Mouse (Mus musculus) neural tube, embryonic 15.5 days (tissue): ENCODE results near the gene 4930404H24Rik. TPM values are rescaled to one million over a fixed set of nuclear protein-coding genes. Genes with fewer than 3 reads are reported as not detected.

Source experiments
- ATAC-seq: fragments of 200-750 bp; cut with Nextera tagmentation; 2 replicates; pipeline ENCODE4 v1.8.0; 2017; ENCODE audit warnings: mild to moderate bottlenecking, moderate TSS enrichment, moderate library complexity; ENCODE audit not compliant: low FRiP score
- H3K27ac ChIP-seq: fragments of 300-500 bp; sonication (generic); replicated peaks from 2 replicates; pipeline ENCODE4 v1.5.1; 2015; ENCODE audit warnings: mild to moderate bottlenecking, inconsistent platforms
- H3K27me3 ChIP-seq: fragments of 300-500 bp; sonication (generic); replicated peaks from 2 replicates; pipeline ENCODE4 v1.6.1; 2015; ENCODE audit warnings: inconsistent platforms
- H3K36me3 ChIP-seq: fragments of 300-500 bp; sonication (generic); 2 replicates; pipeline ENCODE4 v1.6.1; 2015; ENCODE audit warnings: inconsistent platforms
- H3K4me1 ChIP-seq: fragments of 300-500 bp; sonication (generic); 2 replicates; pipeline ENCODE4 v1.6.1; 2015; ENCODE audit warnings: inconsistent platforms
- H3K4me2 ChIP-seq: fragments of 300-500 bp; sonication (generic); 2 replicates; pipeline ENCODE4 v1.6.1; 2015; ENCODE audit warnings: inconsistent platforms, mild to moderate bottlenecking, moderate library complexity
- H3K4me3 ChIP-seq: fragments of 300-500 bp; sonication (generic); replicated peaks from 2 replicates; pipeline ENCODE4 v1.5.1; 2015; ENCODE audit warnings: mild to moderate bottlenecking, inconsistent platforms
- H3K9ac ChIP-seq: fragments of 300-500 bp; sonication (generic); replicated peaks from 2 replicates; pipeline ENCODE4 v1.6.1; 2015; ENCODE audit warnings: mild to moderate bottlenecking, inconsistent platforms
- H3K9me3 ChIP-seq: fragments of 300-500 bp; sonication (generic); replicated peaks from 2 replicates; pipeline ENCODE4 v1.6.1; 2016; ENCODE audit warnings: inconsistent platforms
- WGBS: fragments of 180-500 bp; shearing (Covaris S2); methylation state at CpG from one replicate; pipeline ENCODE4 v1.1.7; 2015; ENCODE audit warnings: mixed read lengths; 5-methylcytosine and 5-hydroxymethylcytosine counted together
- polyA plus RNA-seq: library from polyadenylated mRNA; unstranded; fragments of >200 nt; fragmentation: Nextera tagmentation; extraction: Ambion mirVana; gene quantifications from 2 replicates; pipeline ENCODE4 v1.2.1, GENCODE M21; 2015

Gene 4930404H24Rik
- polyA plus RNA-seq, 1 experiment from 2014 or later = not detected

GRCm38 (mm10) chr2:153454841-153455506 lies 37.6 kb upstream of the 4930404H24Rik start:
- no peak overlapping the region for H3K27ac ChIP-seq
- no peaks in the 10 kb centered on the region for H3K27me3 ChIP-seq
- H3K4me2 ChIP-seq = no peak overlapping the region
- H3K36me3 ChIP-seq = no peaks in the 10 kb centered on the region
- no peaks in the 10 kb centered on the region for H3K9me3 ChIP-seq
- WGBS = 68% methylated on average over 9 of the region's 9 CpGs
- no peak overlapping the region for H3K9ac ChIP-seq
- H3K4me1 ChIP-seq = peaks cover 16% of the 10 kb centered on the region
- H3K4me3 ChIP-seq = no peak overlapping the region
- ATAC-seq = no peak

DNA sequence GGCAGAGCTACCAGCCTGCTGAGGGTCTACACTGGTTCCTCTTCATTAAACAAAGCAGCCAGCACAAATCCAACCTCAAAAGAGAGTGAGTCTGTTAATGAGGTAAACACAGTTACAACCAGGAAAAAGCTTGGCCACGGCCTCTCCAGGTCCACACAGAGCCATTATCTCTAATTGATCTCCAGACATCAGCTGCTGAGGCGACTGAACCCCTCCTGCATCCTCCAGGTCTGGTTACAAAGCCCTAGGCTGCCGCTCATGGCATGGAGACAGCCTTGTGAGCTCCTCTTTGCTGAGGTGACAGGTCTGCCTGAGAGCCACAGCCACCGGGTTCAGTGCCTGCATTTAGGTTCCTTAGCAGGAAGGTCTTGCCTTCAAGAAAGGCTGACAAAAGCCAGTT lies 35.1 kb upstream of the 4930404H24Rik start:
- peaks cover 20% of the 10 kb centered on the region for H3K4me1 ChIP-seq
- H3K4me2 ChIP-seq = no peak overlapping the region
- H3K27ac ChIP-seq = peak overlapping the region; percentile 57
- no peaks in the 10 kb centered on the region for H3K9me3 ChIP-seq
- ATAC-seq = peak; percentile 51; the same call in 1 of the 2 replicates
- no peak overlapping the region for H3K9ac ChIP-seq
- no peaks in the 10 kb centered on the region for H3K27me3 ChIP-seq
- 16% methylated on average over 4 of the region's 4 CpGs for WGBS
- H3K36me3 ChIP-seq = no peaks in the 10 kb centered on the region
- H3K4me3 ChIP-seq = no peak overlapping the region

- H3K36me3 ChIP-seq = 0 out of 2 replicates have a peak, but pooled peaks cover 5% of the 10 kb centered on the region
- H3K9ac ChIP-seq = peak overlapping the region; percentile 10; the same call in 1 of the 2 replicates
- H3K27me3 ChIP-seq = no peaks in the 10 kb centered on the region
- 0 out of 2 replicates have a peak, but pooled peaks have one; percentile 34 for ATAC-seq
- WGBS = 21% methylated on average over 3 of the region's 3 CpGs
- no peak overlapping the region for H3K4me2 ChIP-seq
- H3K4me1 ChIP-seq = peaks cover 20% of the 10 kb centered on the region
- H3K27ac ChIP-seq = peak overlapping the region; percentile 57
- H3K4me3 ChIP-seq = no peak overlapping the region
- no peaks in the 10 kb centered on the region for H3K9me3 ChIP-seq
Observed at GRCm38 (mm10) chr2:153458022-153458441, 34.6 kb upstream of the 4930404H24Rik start.

GRCm38 (mm10) chr2:153463257-153463656 lies 29.3 kb upstream of the 4930404H24Rik start:
- Histone ChIP-seq H3K4me3 (no peak overlapping the region), H3K9me3 (no peaks in the 10 kb centered on the region), H3K9ac (no peak overlapping the region), H3K36me3 (peaks cover 22% of the 10 kb centered on the region; the same call in 1 of the 2 replicates), H3K27me3 (no peaks in the 10 kb centered on the region), H3K27ac (no peak overlapping the region), H3K4me1 (peaks cover 8% of the 10 kb centered on the region), H3K4me2 (no peak overlapping the region)
- 85% methylated on average over 3 of the region's 3 CpGs for WGBS
- no peak for ATAC-seq

GRCm38 (mm10) chr2:153467372-153467771 lies 25.2 kb upstream of the 4930404H24Rik start:
- Histone ChIP-seq H3K27ac (no peak overlapping the region), H3K27me3 (no peaks in the 10 kb centered on the region), H3K4me2 (no peak overlapping the region), H3K4me1 (peaks cover 8% of the 10 kb centered on the region), H3K4me3 (no peak overlapping the region), H3K36me3 (peaks cover 26% of the 10 kb centered on the region; the same call in 1 of the 2 replicates), H3K9ac (no peak overlapping the region), H3K9me3 (no peaks in the 10 kb centered on the region)
- WGBS = 86% methylated on average over 1 of the region's 1 CpGs
- no peak for ATAC-seq

GRCm38 (mm10) chr2:153469317-153469716 lies 23.3 kb upstream of the 4930404H24Rik start:
- Histone ChIP-seq H3K27ac (no peak overlapping the region), H3K27me3 (no peaks in the 10 kb centered on the region), H3K9me3 (no peaks in the 10 kb centered on the region), H3K4me2 (no peak overlapping the region), H3K36me3 (peaks cover 19% of the 10 kb centered on the region; the same call in 1 of the 2 replicates), H3K4me1 (peaks cover 8% of the 10 kb centered on the region), H3K9ac (no peak overlapping the region), H3K4me3 (no peak overlapping the region)
- no peak for ATAC-seq
- WGBS = 27% methylated on average over 2 of the region's 2 CpGs

- peaks cover 9% of the 10 kb centered on the region for H3K4me1 ChIP-seq
- no peaks in the 10 kb centered on the region for H3K27me3 ChIP-seq
- ATAC-seq = no peak
- peaks cover 14% of the 10 kb centered on the region; the same call in 1 of the 2 replicates for H3K36me3 ChIP-seq
- no peaks in the 10 kb centered on the region for H3K9me3 ChIP-seq
- no peak overlapping the region for H3K4me2 ChIP-seq
- 50% methylated on average over 4 of the region's 4 CpGs for WGBS
- H3K9ac ChIP-seq = no peak overlapping the region
- no peak overlapping the region for H3K27ac ChIP-seq
- no peak overlapping the region for H3K4me3 ChIP-seq
Observed at GRCm38 (mm10) chr2:153469764-153470163, 22.8 kb upstream of the 4930404H24Rik start.

DNA sequence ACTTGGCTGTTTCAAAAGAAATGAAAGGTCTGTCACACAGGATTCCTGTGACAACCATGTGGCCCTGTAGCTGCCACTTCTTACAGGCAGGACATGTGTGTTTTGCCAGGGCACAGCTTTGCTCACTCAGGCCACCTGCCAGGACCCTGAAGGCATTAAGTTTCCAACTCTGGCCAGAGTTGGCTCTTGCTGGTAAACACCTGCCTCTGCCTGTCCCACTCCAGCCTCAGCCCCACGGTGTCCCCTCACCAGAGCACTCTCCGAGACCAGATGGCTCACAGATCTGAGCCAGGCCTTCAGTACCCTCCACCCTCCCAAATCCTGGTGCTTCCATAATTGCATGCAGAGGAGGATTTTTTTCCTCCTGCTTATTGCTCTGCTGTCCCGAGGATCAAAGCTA lies 21.6 kb upstream of the 4930404H24Rik start:
- WGBS = 44% methylated on average over 3 of the region's 3 CpGs
- no peak for ATAC-seq

GRCm38 (mm10) chr2:153475114-153476112 lies 17.2 kb upstream of the 4930404H24Rik start:
- Histone ChIP-seq H3K4me2 (no peak overlapping the region), H3K36me3 (peaks cover 12% of the 10 kb centered on the region; the same call in 1 of the 2 replicates), H3K27me3 (no peaks in the 10 kb centered on the region; the same call in 1 of the 2 replicates), H3K9ac (no peak overlapping the region), H3K27ac (peak overlapping the region; percentile 18; the same call in 1 of the 2 replicates), H3K4me1 (peaks cover 24% of the 10 kb centered on the region), H3K9me3 (no peaks in the 10 kb centered on the region), H3K4me3 (no peak overlapping the region)
- 38% methylated on average over 4 of the region's 4 CpGs for WGBS
- no peak for ATAC-seq

More for the DNA sequence above, 21.6 kb upstream of the 4930404H24Rik start:
- Histone ChIP-seq H3K9me3 (no peaks in the 10 kb centered on the region), H3K9ac (no peak overlapping the region), H3K4me1 (peaks cover 21% of the 10 kb centered on the region), H3K27ac (no peak overlapping the region), H3K4me2 (no peak overlapping the region), H3K4me3 (no peak overlapping the region), H3K27me3 (no peaks in the 10 kb centered on the region), H3K36me3 (peaks cover 9% of the 10 kb centered on the region; the same call in 1 of the 2 replicates)

- H3K4me1 ChIP-seq = peaks cover 45% of the 10 kb centered on the region
- H3K4me3 ChIP-seq = no peak overlapping the region
- H3K27me3 ChIP-seq = no peaks in the 10 kb centered on the region; the same call in 1 of the 2 replicates
- no peaks in the 10 kb centered on the region for H3K9me3 ChIP-seq
- peaks cover 8% of the 10 kb centered on the region; the same call in 1 of the 2 replicates for H3K36me3 ChIP-seq
- H3K4me2 ChIP-seq = no peak overlapping the region
- no peak overlapping the region for H3K27ac ChIP-seq
- H3K9ac ChIP-seq = no peak overlapping the region
- peak; percentile 58 for ATAC-seq
- WGBS = 10% methylated on average over 4 of the region's 4 CpGs
Observed at GRCm38 (mm10) chr2:153478583-153478982, 14.0 kb upstream of the 4930404H24Rik start.

DNA sequence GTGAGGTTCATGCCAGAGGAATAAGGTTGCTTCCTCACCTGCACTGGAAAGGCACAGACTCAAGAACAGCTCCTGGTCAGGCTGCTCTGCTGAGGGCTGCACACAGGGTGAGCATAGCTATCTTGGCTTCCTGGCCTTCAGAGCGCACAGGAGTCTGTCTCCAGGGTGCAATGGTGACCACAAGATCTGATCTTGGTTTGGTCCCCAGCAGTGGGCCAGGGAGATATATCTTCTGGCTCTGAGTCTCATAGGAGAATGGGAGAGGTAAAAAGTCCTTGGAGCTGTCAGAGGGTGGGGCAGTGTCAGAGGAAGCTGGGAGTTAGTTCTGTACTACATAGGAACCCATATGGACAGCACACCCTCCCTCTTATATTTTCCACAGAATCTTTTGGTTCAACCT lies 13.1 kb upstream of the 4930404H24Rik start:
- no peak overlapping the region for H3K4me3 ChIP-seq
- H3K27me3 ChIP-seq = no peaks in the 10 kb centered on the region; the same call in 1 of the 2 replicates
- no peak overlapping the region for H3K4me2 ChIP-seq
- no peaks in the 10 kb centered on the region for H3K9me3 ChIP-seq
- peaks cover 7% of the 10 kb centered on the region; the same call in 1 of the 2 replicates for H3K36me3 ChIP-seq
- peaks cover 54% of the 10 kb centered on the region for H3K4me1 ChIP-seq
- H3K27ac ChIP-seq = no peak overlapping the region
- ATAC-seq = no peak
- no peak overlapping the region for H3K9ac ChIP-seq
- 92% methylated on average over 1 of the region's 1 CpGs for whole genome bisulfite sequencing
